Mouse (Mus musculus) forebrain, embryonic 10.5 days (tissue): Measurements from ENCODE around the gene Zfyve21. TPM values are rescaled to one million over a fixed set of nuclear protein-coding genes. Genes with fewer than 3 reads are reported as not detected.
A peak's percentile ranks its signal among the peaks of the same experiment; 100 is the strongest.

Experiments
- DNase-seq: peaks from one replicate; pipeline ENCODE4 v3.0.0-alpha.2; 2017; ENCODE audit warnings: low spot score; ENCODE audit errors: extremely low spot score
- H3K27ac ChIP-seq: fragments of 300-500 bp; sonication (generic); 2 replicates; pipeline ENCODE4 v1.5.1; 2016; ENCODE audit warnings: mild to moderate bottlenecking
- H3K27me3 ChIP-seq: fragments of 300-500 bp; sonication (generic); 2 replicates; pipeline ENCODE4 v1.6.1; 2016; ENCODE audit warnings: mild to moderate bottlenecking; ENCODE audit not compliant: poor library complexity, severe bottlenecking
- H3K36me3 ChIP-seq: fragments of 300-500 bp; sonication (generic); replicated peaks from 2 replicates; pipeline ENCODE4 v1.6.1; 2016; ENCODE audit warnings: mild to moderate bottlenecking, moderate library complexity
- H3K4me1 ChIP-seq: fragments of 300-500 bp; sonication (generic); 2 replicates; pipeline ENCODE4 v1.6.1; 2016
- H3K4me3 ChIP-seq: fragments of 300-500 bp; sonication (generic); 2 replicates; pipeline ENCODE4 v1.5.1; 2016; ENCODE audit warnings: mild to moderate bottlenecking, moderate library complexity
- H3K9me3 ChIP-seq: fragments of 300-500 bp; sonication (generic); 2 replicates; pipeline ENCODE4 v1.6.1; 2016; ENCODE audit warnings: mild to moderate bottlenecking, moderate library complexity
- WGBS: fragments of 180-500 bp; shearing (Covaris S2); methylation state at CpG from one replicate; pipeline ENCODE4 v1.1.7; 2016; 5-methylcytosine and 5-hydroxymethylcytosine counted together
- polyA plus RNA-seq: library from polyadenylated mRNA; unstranded; fragments of >200 nt; fragmentation: Nextera tagmentation; extraction: Ambion mirVana; gene quantifications from 2 replicates; pipeline ENCODE4 v1.2.1, GENCODE M21; 2016

Zfyve21 gene
- polyA plus RNA-seq, 1 experiment from 2014 or later, result 68.2 TPM

DNA sequence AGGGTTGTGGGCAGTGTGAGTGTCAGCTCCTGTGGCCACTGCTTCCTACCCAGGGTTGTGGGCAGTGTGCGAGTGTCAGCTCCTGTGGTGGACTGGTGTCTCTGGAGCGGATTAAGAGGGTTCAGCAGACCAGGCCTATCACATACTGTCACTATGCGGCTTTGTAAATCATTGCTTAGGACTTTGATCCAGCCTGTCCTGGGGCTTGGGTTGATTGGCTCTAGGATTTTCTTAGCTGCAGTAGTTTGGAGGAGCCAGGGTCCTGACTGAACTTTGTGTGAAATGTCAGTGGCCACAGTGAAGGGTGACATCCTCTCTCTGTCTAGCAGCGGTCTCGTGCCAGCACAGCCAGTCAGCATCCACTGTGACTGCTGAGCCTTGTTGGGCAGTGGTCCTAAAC, 23.9 kb upstream of the Zfyve21 start:
- H3K27me3 ChIP-seq, result no peaks in the 10 kb centered on the region
- no peaks in the 10 kb centered on the region for H3K4me1 ChIP-seq
- 96% methylated on average over 5 of the region's 5 CpGs for WGBS
- H3K27ac ChIP-seq, result no peak overlapping the region
- no peaks in the 10 kb centered on the region for H3K9me3 ChIP-seq
- no peak overlapping the region for H3K4me3 ChIP-seq
- peaks cover 100% of the 10 kb centered on the region for H3K36me3 ChIP-seq
- no peak for DNase-seq

DNA sequence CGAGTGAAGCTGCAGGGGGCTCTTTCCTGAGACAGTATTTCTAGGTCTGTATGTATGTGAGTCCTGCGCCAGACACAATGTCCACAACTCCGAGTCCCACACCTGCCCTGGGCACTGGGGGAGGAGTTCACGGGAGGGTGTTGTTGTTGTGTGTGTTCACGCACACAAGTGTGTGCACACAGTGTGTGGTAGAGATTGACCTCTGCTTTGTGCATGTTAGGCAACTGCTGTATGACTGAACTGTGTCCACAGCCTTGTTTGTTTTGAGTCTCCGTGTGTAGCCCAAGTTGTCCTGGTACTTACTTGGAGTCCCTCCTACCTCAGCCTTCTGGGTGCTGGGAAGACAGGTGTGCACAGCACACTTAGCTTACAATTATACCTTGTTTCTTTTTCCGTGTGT, 23.3 kb upstream of the Zfyve21 start:
- no peaks in the 10 kb centered on the region for H3K9me3 ChIP-seq
- 94% methylated on average over 7 of the region's 7 CpGs for WGBS
- no peaks in the 10 kb centered on the region for H3K4me1 ChIP-seq
- peaks cover 100% of the 10 kb centered on the region for H3K36me3 ChIP-seq
- DNase-seq, result no peak
- H3K4me3 ChIP-seq, result no peak overlapping the region
- no peak overlapping the region for H3K27ac ChIP-seq
- no peaks in the 10 kb centered on the region for H3K27me3 ChIP-seq

DNA sequence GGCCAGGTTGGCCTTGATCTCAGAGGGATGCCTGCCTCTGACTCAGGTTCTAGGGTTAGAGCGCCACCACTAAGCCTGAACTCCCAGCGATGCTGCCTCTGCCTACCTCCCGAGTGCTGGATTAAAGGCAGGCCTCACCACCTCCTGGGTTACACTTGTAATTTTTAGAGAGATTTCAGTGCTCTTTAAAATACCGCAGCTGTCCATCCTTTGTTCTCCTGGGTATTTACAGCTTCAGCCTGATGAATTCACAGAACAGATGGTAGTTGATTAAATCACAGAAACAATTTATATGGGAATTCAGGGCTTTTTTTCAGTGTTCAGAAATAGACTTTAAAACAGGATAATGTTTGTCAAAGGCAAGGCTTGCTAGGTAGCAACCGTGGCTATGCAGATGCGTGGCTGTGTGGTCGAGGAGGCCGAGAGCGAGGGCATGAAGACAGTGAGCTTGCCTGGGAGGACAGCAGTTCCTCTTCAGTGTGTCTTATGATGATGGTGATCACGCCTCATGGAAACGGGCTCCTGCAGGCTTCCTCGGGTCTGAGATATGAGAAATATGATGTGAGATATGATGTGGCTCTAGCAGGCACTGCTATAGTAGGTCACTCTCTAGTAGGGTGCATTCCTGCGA, 22.4 kb upstream of the Zfyve21 start:
- DNase-seq, result no peak
- Histone ChIP-seq H3K27ac (no peak overlapping the region), H3K4me1 (no peaks in the 10 kb centered on the region), H3K36me3 (peaks cover 100% of the 10 kb centered on the region), H3K27me3 (no peaks in the 10 kb centered on the region), H3K9me3 (no peaks in the 10 kb centered on the region), H3K4me3 (no peak overlapping the region)
- WGBS, result 94% methylated on average over 13 of the region's 13 CpGs

DNA sequence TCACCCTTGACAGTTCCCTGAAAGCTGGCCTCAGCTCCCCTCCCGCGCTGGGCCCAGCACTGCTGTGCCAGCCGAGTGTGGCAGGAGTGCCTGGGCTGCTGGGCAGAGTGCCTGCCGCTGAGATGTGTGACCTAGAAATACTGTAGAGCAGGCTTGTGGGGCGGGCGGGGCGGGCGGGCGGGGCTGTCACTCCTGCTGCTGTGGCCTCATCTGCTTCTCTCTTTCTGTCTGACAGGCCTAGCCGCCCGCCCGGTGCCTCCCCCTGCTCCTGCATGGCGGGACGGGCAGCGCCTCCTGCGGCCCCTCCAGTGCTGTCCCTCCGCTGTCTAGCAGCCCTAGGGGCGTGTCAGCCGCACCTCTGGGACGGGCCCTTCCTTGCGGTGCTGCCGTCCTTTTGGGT, 19.9 kb upstream of the Zfyve21 start:
- Histone ChIP-seq H3K9me3 (no peaks in the 10 kb centered on the region), H3K36me3 (peaks cover 99% of the 10 kb centered on the region), H3K4me1 (no peaks in the 10 kb centered on the region), H3K27me3 (no peaks in the 10 kb centered on the region), H3K4me3 (no peak overlapping the region), H3K27ac (no peak overlapping the region)
- 89% methylated on average over 22 of the region's 22 CpGs for WGBS
- no peak for DNase-seq

DNA sequence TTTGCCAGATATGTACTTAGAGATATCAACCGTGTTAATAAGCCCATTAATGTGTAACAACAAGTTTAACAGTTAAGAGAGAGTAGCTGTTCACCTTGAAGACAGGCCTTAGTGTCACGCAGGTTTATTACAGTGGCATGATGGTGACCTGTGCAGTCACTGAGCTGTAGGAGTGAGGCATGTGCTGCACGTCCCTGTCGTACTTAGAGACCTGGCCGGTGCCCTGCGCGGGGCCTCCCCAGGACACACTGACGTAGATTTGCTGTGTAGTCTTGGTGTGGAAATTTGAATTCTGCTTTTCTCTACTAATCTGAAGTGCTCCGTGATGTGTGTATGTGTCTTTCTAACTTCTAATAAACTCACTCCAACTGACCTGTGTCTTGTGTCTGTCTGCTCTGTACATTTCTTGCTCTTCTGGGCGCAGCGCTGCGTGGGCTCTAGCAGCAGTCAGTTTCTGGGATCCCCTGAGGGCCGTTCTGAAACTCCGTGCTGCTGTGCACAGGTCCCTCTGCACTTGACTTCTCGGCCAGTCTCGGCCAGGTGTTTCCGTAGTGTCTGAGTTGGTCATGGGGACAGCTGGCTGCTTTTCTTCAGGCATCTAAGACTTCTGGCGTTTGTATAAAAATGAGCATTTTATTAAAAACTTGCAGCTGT, 19.3 kb upstream of the Zfyve21 start:
- H3K9me3 ChIP-seq, result no peaks in the 10 kb centered on the region
- no peak for DNase-seq
- H3K4me1 ChIP-seq, result no peaks in the 10 kb centered on the region
- H3K4me3 ChIP-seq, result no peak overlapping the region
- H3K27ac ChIP-seq, result no peak overlapping the region
- no peaks in the 10 kb centered on the region for H3K27me3 ChIP-seq
- H3K36me3 ChIP-seq, result peaks cover 98% of the 10 kb centered on the region
- WGBS, result 92% methylated on average over 18 of the region's 18 CpGs

DNA sequence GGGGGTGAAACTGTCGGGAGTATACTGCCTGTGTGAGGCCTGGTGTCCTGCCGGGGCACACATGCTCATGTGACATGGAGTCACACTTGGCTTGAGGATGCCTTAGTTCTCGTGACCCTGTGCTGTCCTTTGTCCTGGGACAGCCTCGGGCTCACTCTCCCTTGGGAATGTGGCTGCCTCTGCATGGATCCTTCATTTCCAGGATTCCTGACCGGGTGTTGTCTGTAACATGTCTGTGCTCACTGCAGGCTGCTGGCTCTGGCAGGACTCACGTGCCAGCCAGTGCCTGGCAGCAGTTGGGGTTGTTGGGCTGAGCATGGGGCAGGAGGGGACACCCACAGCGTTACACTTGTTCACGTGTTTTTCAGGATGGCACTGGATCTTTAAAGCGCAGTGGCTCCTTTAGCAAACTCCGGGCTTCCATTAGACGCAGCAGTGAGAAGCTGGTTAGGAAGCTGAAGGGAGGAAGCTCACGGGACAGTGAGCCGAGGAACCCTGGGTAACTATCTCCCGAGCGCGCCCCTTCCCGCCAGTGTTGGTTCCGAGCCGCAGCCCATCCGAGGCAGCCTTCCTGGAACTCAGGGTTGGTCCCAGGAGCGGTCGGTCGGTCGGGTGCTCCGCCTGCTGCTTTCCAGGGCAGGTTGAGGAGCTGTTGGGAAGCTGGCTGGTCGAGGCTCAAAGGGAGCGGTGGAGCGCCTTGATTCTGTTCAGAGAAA, 18.6 kb upstream of the Zfyve21 start:
- Histone ChIP-seq H3K27ac (no peak overlapping the region), H3K4me1 (no peaks in the 10 kb centered on the region), H3K4me3 (no peak overlapping the region), H3K36me3 (peaks cover 96% of the 10 kb centered on the region), H3K27me3 (no peaks in the 10 kb centered on the region), H3K9me3 (no peaks in the 10 kb centered on the region)
- WGBS, result 93% methylated on average over 28 of the region's 28 CpGs
- DNase-seq, result no peak

DNA sequence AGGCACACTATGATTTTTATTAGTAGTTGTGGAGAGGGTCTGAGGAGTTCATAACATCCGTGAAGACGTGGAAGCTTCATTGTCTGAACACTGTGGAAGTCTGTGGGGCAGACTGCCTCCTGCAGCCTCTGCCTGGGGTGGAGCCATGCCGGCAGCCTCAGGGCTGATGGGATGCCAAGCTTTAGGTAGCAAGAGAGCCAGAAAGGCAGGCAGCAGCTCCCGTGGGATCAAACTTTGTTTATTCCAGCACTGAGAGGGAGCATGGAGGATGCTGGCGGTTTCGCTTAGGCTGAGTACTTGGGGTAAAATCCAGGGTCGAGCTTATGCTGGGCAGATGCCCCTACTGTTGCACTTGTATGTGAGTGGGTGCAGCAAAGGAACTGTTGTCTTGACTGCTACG, 16.7 kb upstream of the Zfyve21 start:
- no peaks in the 10 kb centered on the region for H3K27me3 ChIP-seq
- peaks cover 96% of the 10 kb centered on the region for H3K36me3 ChIP-seq
- H3K4me1 ChIP-seq, result no peaks in the 10 kb centered on the region
- DNase-seq, result no peak
- WGBS, result 92% methylated on average over 8 of the region's 8 CpGs
- no peaks in the 10 kb centered on the region for H3K9me3 ChIP-seq
- no peak overlapping the region for H3K27ac ChIP-seq
- no peak overlapping the region for H3K4me3 ChIP-seq

DNA sequence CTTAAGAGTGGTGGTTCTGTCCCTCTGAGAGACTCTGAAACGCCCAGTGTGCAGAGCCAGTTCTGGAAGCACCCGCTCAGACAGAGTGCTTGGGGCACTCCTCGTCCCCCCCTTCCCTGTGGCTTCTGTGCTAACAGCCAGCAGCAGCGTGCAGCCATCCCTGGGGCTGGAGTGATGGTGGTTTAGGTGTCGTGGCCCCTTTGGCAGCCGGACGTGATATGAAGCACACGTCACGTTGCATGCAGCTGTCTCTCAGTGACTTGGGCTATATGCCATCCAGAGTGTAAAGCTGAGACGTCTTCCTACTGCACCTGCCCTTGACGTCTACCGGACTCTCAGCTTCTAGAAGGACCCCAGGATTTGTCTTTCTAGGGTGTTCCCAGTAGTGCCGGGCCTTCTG, 15.5 kb upstream of the Zfyve21 start:
- H3K36me3 ChIP-seq, result peaks cover 96% of the 10 kb centered on the region
- no peaks in the 10 kb centered on the region for H3K4me1 ChIP-seq
- H3K9me3 ChIP-seq, result no peaks in the 10 kb centered on the region
- no peaks in the 10 kb centered on the region for H3K27me3 ChIP-seq
- 91% methylated on average over 13 of the region's 13 CpGs for WGBS
- DNase-seq, result no peak
- H3K4me3 ChIP-seq, result no peak overlapping the region
- H3K27ac ChIP-seq, result no peak overlapping the region

DNA sequence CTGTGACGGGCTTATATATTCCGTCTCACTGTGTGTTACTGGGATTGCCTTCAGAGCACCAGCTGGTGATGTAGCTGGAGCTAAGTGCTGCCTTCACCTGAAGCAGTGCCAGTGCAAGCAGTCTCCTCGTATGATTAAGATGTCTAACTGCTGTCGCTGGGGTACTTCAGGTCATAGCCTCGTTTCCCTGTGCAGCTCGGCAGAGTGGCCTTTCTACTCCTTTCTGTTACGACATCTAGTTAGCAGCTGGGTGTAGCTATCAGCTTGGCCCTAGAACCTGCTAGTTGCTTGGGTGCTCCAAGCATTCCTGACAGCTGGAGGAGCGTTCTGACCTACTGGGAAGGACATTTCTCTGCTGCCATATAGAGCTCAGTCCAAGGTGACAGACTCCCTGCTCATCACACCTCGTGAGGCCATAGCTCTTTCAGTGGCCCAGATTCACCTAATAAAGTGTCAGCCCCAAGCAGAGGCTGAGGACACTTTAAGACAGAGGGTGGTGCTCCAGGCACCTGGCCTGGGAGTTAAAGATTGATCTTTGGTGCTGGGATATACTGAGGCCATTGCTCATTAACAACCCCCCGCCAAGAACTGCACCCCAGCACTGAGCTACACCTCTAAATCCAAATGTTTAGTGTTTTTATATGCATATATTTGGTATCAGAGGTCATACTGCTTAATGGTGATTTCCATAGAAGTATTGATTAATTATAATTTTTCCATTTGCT, 13.3 kb upstream of the Zfyve21 start:
- Histone ChIP-seq H3K27me3 (no peaks in the 10 kb centered on the region), H3K9me3 (no peaks in the 10 kb centered on the region), H3K36me3 (peaks cover 96% of the 10 kb centered on the region), H3K27ac (no peak overlapping the region), H3K4me1 (no peaks in the 10 kb centered on the region), H3K4me3 (no peak overlapping the region)
- 93% methylated on average over 10 of the region's 10 CpGs for WGBS
- no peak for DNase-seq

DNA sequence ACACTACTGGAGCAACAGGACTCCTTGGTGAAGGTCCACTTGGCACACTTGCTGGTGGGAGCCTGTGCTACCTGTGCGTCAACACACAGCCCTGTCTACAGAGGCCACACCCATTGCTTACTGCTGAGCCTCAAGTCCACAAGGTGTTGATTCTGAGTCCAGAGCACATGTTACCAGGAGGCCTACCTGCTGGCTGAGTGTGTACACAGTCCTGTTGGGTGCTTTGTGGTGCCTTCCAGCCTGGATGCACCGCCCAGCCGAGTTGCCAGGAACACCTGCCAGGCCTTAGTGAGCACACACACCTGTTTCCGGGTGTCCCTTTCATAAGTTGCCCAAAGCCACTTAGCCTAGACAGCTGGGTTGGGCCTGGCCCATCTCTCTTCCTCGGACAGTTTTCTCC, 10.4 kb upstream of the Zfyve21 start:
- H3K36me3 ChIP-seq, result peaks cover 97% of the 10 kb centered on the region
- WGBS, result 90% methylated on average over 5 of the region's 5 CpGs

DNA sequence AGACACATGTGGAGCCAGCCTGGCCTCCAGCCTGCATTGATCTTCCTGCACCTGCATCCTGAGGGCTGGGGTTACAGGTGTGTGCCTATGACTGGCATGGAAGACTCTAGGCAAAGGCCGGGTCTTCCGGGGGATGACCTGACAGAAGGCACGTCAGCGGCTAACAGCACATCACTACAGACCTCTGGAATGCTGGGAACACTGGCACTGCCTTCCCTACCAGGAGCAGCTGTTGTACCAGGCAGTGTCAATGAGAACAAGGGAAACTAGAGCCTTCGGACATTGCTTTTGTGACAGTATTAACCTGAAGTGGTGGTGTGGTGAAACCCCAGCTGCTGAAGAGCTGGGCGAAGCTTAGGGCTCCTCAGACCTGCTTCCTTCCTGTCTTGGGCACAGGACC, 5.2 kb upstream of the Zfyve21 start:
- Histone ChIP-seq H3K4me3 (no peak overlapping the region), H3K36me3 (peaks cover 83% of the 10 kb centered on the region), H3K27ac (no peak overlapping the region), H3K27me3 (no peaks in the 10 kb centered on the region), H3K4me1 (peaks cover 29% of the 10 kb centered on the region), H3K9me3 (no peaks in the 10 kb centered on the region)
- 92% methylated on average over 6 of the region's 6 CpGs for WGBS
- DNase-seq, result no peak

More for the DNA sequence above, 10.4 kb upstream of the Zfyve21 start:
- Histone ChIP-seq H3K9me3 (no peaks in the 10 kb centered on the region), H3K4me1 (no peaks in the 10 kb centered on the region), H3K4me3 (no peak overlapping the region), H3K27ac (no peak overlapping the region), H3K27me3 (no peaks in the 10 kb centered on the region)
- DNase-seq, result no peak

DNA sequence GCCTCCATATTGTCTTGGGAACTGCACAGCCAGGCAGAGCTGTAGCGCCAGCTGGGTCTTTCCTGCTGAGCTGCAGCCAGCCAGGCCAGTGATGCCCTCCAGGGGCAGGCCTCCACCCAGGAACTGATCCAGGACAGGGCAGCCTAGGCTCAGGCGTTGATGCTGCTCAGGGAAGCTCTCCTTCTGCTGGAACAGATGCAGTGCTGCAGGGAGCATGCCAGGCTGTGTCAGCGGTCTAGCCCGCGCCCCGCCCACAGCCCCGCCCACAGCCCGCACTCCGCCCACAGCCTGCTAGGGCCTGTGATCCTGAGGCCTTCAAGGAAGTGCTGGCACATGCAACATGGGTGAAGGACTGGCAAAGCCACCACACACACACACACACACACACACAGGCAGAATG, 4.2 kb upstream of the Zfyve21 start:
- H3K9me3 ChIP-seq, result no peaks in the 10 kb centered on the region
- H3K4me3 ChIP-seq, result peak overlapping the region; percentile 21; the same call in 1 of the 2 replicates
- H3K27me3 ChIP-seq, result no peaks in the 10 kb centered on the region
- DNase-seq, result peak; percentile 75
- 3% methylated on average over 9 of the region's 9 CpGs for WGBS
- peaks cover 73% of the 10 kb centered on the region for H3K36me3 ChIP-seq
- peaks cover 36% of the 10 kb centered on the region for H3K4me1 ChIP-seq
- peak overlapping the region; percentile 40 for H3K27ac ChIP-seq

DNA sequence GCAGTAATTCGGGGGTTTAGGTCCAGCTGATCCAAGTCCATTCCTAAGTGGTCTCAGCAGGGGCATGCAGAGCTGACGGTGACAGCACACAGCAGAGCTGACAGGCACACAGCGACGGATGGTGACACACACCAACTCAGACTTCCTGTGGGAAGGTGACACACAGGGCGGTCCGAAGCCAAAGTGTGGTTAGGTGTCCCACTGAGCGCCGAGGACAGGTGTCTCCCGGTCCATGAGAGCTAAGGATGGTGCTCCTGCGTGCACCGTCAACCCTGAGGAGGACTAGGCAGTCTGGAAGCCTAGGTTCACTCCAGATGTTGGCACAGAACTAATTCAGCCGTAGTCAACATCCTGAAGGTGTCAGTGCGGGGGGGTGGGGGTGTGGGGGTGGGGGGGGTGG, 1.9 kb upstream of the Zfyve21 start:
- no peak for DNase-seq
- peaks cover 59% of the 10 kb centered on the region for H3K4me1 ChIP-seq

More for the DNA sequence above, 1.9 kb upstream of the Zfyve21 start:
- no peak overlapping the region for H3K27ac ChIP-seq
- no peak overlapping the region for H3K4me3 ChIP-seq
- H3K36me3 ChIP-seq, result peaks cover 50% of the 10 kb centered on the region
- H3K27me3 ChIP-seq, result no peaks in the 10 kb centered on the region
- 91% methylated on average over 13 of the region's 13 CpGs for WGBS
- no peaks in the 10 kb centered on the region for H3K9me3 ChIP-seq
